Mouse (Mus musculus) megakaryocyte, embryonic 14.5 days (primary cell): ENCODE measurements around the gene Gpm6a.

Source experiments
- FLI1 ChIP-seq: IDR thresholded peaks from 2 replicates; pipeline ENCODE4 v1.6.1; 2012; ENCODE audit warnings: low read length, inconsistent platforms, mixed read lengths
- GATA1 ChIP-seq: IDR thresholded peaks from 3 replicates; pipeline ENCODE4 v1.6.1; 2012; ENCODE audit warnings: mixed read lengths, low read length, inconsistent platforms, borderline replicate concordance

- TF ChIP-seq GATA1, result no peak
- no peak for TF ChIP-seq FLI1
Measured at GRCm38 (mm10) chr8:54957506-54957905, 2.9 kb downstream of the Gpm6a start.
